Mouse (Mus musculus): ENCODE results near the gene Sppl2b. TPM values are rescaled to one million over a fixed set of nuclear protein-coding genes. Genes with fewer than 3 reads are reported as not detected.

Gene Sppl2b
- polyA plus RNA-seq (2016; fragmentation: Nextera tagmentation; extraction: Ambion mirVana): 45.2 and 45.3 TPM in 2 replicates

DNA sequence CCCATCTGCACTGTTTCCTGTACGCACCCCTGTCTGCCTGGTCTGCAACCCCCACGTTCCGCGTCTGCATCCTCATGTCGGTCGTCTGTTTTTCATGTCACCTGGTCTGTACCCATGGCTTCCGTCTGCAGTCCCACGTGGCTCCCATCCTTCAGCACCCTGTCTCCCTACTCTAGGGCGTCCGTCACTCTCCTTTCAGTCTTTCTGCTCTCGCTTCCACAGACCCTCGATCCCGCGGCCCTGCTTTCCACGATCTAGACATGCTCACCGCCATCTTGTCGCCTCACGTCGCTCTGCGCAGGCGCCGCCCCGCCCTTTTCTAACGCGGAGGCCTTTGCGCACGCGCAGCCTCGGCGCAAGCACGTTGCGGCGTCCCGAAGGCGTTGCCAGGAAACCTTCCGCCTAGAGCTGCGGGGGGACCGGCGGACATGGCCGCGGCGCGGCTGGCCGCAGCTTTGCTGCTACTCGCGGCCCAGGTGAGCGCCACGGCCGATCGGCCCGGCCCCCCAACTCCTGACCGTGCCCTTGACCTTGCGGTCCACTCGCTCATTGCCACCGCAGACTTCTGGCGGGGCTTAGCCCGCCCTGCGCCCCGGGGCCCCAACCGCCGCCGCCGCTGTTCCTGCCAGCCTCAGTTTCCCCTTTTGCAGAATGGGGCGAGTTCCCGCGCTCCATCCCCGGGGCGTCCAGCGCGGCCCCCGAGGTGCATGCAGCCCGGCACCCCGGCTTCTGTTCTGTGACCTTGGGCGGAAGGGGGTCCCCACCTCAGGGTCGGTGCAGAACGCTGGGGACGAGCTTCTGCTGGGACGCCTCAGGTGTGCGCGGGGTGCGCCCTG is at the start of gene Sppl2b, which contains the start of gene Lsm7:
TSS of gene Sppl2b (plus strand) at position 363 of the 836 bp plus-strand sequence.
TSS of gene Lsm7 (minus strand) at position 297 of the 836 bp plus-strand sequence.
- Histone ChIP-seq H3K4me1 (peaks cover 55% of the 10 kb centered on the region), H3K27me3 (replicated peaks; ENCODE audit: low read depth, poor library complexity, severe bottlenecking) (no peaks in the 10 kb centered on the region), H3K36me3 (replicated peaks) (peaks cover 34% of the 10 kb centered on the region), H3K9me3 (no peaks in the 10 kb centered on the region), H3K27ac (replicated peaks) (peak within 1 kb of the TSS; percentile 91), H3K4me3 (peak within 1 kb of the TSS; percentile 100)
- under 1% methylated on average over 81 of the region's 81 CpGs for WGBS
- peak; percentile 98 for DNase-seq (ENCODE audit: low spot score)

GRCm38 (mm10) chr10:80805322-80805721 is 49.8 kb upstream of the Sppl2b start:
- H3K36me3 ChIP-seq (replicated peaks): peaks cover 66% of the 10 kb centered on the region
- no peak for DNase-seq (ENCODE audit: low spot score)
- no peak overlapping the region for H3K27ac ChIP-seq (replicated peaks)
- H3K9me3 ChIP-seq: no peaks in the 10 kb centered on the region
- peaks cover 53% of the 10 kb centered on the region for H3K27me3 ChIP-seq (replicated peaks; ENCODE audit: low read depth, poor library complexity, severe bottlenecking)
- 82% methylated on average over 5 of the region's 5 CpGs for WGBS
- peaks cover 60% of the 10 kb centered on the region for H3K4me1 ChIP-seq
- H3K4me3 ChIP-seq: 0 out of 2 replicates have a peak overlapping the region, but pooled peaks have one; percentile 68

DNA sequence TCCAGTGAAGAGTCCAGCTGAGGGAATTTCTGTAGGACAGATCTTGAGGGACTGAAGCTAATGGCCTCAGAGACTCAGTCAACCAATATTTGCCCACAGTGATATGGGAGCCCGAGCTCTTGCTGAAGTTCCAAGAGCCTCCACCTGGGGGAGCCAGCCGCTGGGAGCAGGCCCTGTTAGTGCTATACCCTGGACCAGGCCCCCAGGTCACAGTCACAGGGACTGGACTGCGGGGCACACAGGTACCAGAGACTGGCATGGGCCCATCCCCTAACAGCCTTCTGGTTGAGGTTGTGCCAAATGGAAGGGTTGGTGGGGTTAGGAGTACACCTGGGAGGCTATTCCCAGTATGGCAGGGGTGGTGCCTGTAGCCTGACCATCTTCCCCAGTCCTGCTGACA is 49.1 kb upstream of the Sppl2b start:
- peak; percentile 83 for DNase-seq (ENCODE audit: low spot score)
- WGBS: 25% methylated on average over 3 of the region's 3 CpGs
- Histone ChIP-seq H3K4me3 (peak overlapping the region; percentile 68; the same call in 1 of the 2 replicates), H3K36me3 (replicated peaks) (peaks cover 61% of the 10 kb centered on the region), H3K4me1 (peaks cover 63% of the 10 kb centered on the region), H3K27ac (replicated peaks) (no peak overlapping the region), H3K27me3 (replicated peaks; ENCODE audit: low read depth, poor library complexity, severe bottlenecking) (peaks cover 59% of the 10 kb centered on the region), H3K9me3 (no peaks in the 10 kb centered on the region)

DNA sequence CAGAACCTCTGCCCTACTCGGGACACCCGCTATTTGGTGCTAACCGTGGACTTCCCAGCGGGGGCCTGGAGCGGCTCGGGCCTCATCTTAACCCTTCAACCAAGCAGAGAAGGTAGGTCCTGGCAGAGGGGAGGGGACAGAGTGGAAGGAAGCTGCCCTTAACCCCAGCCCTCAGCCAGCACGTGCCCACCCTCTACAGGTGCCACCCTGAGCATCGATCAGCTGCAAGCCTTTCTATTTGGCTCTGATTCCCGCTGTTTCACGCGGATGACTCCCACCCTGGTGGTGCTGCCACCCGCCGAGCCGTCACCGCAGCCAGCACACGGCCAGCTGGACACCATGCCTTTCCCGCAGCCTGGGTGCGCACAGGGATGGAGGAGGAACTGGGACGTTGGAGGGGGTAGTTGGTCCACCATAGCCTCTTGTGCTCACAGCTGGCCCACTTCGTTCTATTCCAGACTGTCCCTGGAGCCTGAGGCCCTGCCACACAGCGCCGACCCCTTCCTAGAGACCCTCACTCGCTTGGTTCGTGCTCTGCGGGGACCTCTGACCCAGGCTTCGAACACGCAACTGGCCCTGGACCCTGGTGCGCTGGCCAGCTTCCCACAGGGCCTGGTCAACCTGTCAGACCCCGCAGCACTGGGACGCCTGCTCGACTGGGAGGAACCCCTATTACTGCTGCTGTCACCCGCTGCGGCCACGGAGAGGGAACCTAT is 48.6 kb upstream of the Sppl2b start:
- Histone ChIP-seq H3K27ac (replicated peaks) (peak overlapping the region; percentile 85), H3K9me3 (no peaks in the 10 kb centered on the region), H3K4me3 (peak overlapping the region; percentile 68), H3K27me3 (replicated peaks; ENCODE audit: low read depth, poor library complexity, severe bottlenecking) (peaks cover 65% of the 10 kb centered on the region), H3K36me3 (replicated peaks) (peaks cover 55% of the 10 kb centered on the region), H3K4me1 (peaks cover 63% of the 10 kb centered on the region)
- no peak for DNase-seq (ENCODE audit: low spot score)
- WGBS: 42% methylated on average over 34 of the region's 34 CpGs

GRCm38 (mm10) chr10:80807057-80807627 is 47.9 kb upstream of the Sppl2b start:
- Histone ChIP-seq H3K9me3 (no peaks in the 10 kb centered on the region), H3K36me3 (replicated peaks) (peaks cover 49% of the 10 kb centered on the region), H3K4me3 (peak overlapping the region; percentile 68), H3K27ac (replicated peaks) (peak overlapping the region; percentile 85), H3K27me3 (replicated peaks; ENCODE audit: low read depth, poor library complexity, severe bottlenecking) (peaks cover 72% of the 10 kb centered on the region), H3K4me1 (peaks cover 63% of the 10 kb centered on the region)
- peak; percentile 85 for DNase-seq (ENCODE audit: low spot score)
- 1% methylated on average over 58 of the region's 58 CpGs for WGBS

DNA sequence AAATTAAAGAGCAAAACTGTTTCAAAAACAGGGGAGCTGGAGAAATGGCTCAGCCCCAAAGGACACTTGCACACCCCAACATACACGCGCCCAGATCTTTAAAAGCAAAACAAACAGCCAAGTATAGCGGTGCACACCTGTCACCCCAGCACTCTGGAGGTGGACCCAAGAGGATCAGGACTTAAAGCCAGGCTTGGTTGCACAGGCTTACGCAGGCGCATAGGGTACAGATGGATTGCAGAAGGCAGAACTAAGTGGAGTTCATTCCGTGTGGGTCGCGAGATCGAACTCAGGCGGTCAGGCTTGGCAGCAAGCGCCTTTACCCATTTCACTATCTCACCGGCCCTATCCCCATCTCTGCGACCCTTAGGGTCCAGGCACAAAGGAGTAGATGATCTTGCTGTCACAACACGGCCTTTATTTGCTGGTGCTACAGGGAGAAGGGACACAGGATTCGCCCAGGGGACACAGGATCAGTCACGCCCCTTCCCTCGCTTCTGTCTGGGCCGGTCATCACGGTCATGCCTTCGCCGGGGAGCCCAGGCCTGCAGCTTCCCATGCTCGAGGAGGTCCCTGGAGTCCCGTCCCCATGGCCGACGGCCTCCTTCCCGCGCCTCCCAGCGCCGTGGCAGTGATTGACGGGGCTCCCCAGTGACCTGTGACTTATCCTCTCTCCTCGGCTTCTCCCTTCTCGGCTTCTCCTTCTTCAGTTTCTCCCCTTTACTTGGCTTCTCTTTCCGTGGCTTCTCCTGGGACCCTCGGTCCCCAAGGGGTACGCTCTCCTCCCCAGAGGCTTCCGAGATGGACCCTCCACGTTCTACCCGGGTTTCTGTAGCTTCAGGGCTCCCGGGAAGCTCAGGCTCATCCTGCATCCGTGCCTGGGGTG is 46.7 kb upstream of the Sppl2b start:
- H3K27ac ChIP-seq (replicated peaks): peak overlapping the region; percentile 63
- 15% methylated on average over 40 of the region's 40 CpGs for whole genome bisulfite sequencing

GRCm38 (mm10) chr10:80808985-80809632 is 46.0 kb upstream of the Sppl2b start:
- peaks cover 67% of the 10 kb centered on the region for H3K4me1 ChIP-seq
- peak overlapping the region; percentile 68 for H3K4me3 ChIP-seq
- peaks cover 29% of the 10 kb centered on the region for H3K36me3 ChIP-seq (replicated peaks)
- H3K27ac ChIP-seq (replicated peaks): peak overlapping the region; percentile 63
- peaks cover 82% of the 10 kb centered on the region for H3K27me3 ChIP-seq (replicated peaks; ENCODE audit: low read depth, poor library complexity, severe bottlenecking)
- DNase-seq (ENCODE audit: low spot score): no peak
- WGBS: 9% methylated on average over 18 of the region's 18 CpGs
- no peaks in the 10 kb centered on the region for H3K9me3 ChIP-seq

More for the DNA sequence above, 46.7 kb upstream of the Sppl2b start:
- Histone ChIP-seq H3K4me1 (peaks cover 68% of the 10 kb centered on the region), H3K9me3 (no peaks in the 10 kb centered on the region), H3K36me3 (replicated peaks) (peaks cover 37% of the 10 kb centered on the region), H3K27me3 (replicated peaks; ENCODE audit: low read depth, poor library complexity, severe bottlenecking) (peaks cover 80% of the 10 kb centered on the region), H3K4me3 (peak overlapping the region; percentile 68)
- no peak for DNase-seq (ENCODE audit: low spot score)

DNA sequence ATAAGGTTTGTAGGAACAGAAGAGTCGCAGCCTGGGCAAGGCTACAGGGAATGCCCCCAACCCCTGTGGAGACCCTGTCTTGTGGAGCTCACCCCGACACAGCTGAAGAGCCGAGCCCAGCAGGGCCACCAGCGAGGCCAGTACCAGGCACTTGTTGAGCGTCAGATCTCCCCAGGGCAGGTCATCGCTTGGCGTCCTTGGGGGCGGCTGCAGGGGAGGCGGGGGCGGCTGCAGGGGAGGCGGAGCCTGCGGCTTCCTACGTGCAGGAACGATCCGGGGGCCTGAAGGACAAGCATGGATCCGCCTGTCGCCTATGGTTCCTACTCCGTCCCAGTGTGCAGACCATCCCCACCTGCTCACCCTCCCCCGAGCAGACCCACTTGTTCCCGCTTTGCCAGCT is 45.0 kb upstream of the Sppl2b start:
- DNase-seq (ENCODE audit: low spot score): no peak
- Histone ChIP-seq H3K4me3 (peak overlapping the region; percentile 40), H3K27ac (replicated peaks) (no peak overlapping the region), H3K27me3 (replicated peaks; ENCODE audit: low read depth, poor library complexity, severe bottlenecking) (peaks cover 79% of the 10 kb centered on the region), H3K4me1 (peaks cover 59% of the 10 kb centered on the region), H3K36me3 (replicated peaks) (peaks cover 20% of the 10 kb centered on the region), H3K9me3 (no peaks in the 10 kb centered on the region)
- WGBS: 3% methylated on average over 20 of the region's 20 CpGs

GRCm38 (mm10) chr10:80812391-80813041 is 42.6 kb upstream of the Sppl2b start:
- H3K9me3 ChIP-seq: no peaks in the 10 kb centered on the region
- WGBS: 64% methylated on average over 5 of the region's 5 CpGs
- H3K27me3 ChIP-seq (replicated peaks; ENCODE audit: low read depth, poor library complexity, severe bottlenecking): peaks cover 57% of the 10 kb centered on the region
- no peak for DNase-seq (ENCODE audit: low spot score)
- H3K27ac ChIP-seq (replicated peaks): no peak overlapping the region
- H3K4me1 ChIP-seq: peaks cover 34% of the 10 kb centered on the region
- no peak overlapping the region for H3K4me3 ChIP-seq
- no peaks in the 10 kb centered on the region for H3K36me3 ChIP-seq (replicated peaks)

DNA sequence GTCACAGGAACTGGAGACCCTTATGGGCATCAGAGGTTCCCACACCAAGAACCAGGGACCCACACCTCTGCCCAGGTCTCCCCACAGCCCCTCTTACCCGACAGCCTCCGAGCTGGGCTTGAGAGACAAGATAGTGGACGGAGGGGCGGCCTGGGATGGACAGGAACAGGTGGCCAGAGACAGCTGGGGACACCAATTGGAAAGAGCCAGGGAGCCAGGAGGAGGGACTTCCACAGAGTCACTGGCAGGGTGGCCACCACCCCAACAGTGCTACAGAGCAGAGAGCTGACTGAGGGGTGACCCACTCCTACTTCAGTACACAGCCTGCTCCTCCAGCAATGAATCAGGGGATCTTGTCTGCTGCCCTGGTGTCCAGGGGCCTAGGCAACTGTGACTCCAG is 41.7 kb upstream of the Sppl2b start, which contains the start of gene Jsrp1:
TSS of gene Jsrp1 (minus strand) at position 133 of the 400 bp plus-strand sequence.
- Histone ChIP-seq H3K9me3 (no peaks in the 10 kb centered on the region), H3K4me1 (peaks cover 26% of the 10 kb centered on the region), H3K4me3 (no peak within 1 kb of the TSS), H3K27ac (replicated peaks) (no peak within 1 kb of the TSS), H3K27me3 (replicated peaks; ENCODE audit: low read depth, poor library complexity, severe bottlenecking) (peaks cover 49% of the 10 kb centered on the region), H3K36me3 (replicated peaks) (no peaks in the 10 kb centered on the region)
- 85% methylated on average over 4 of the region's 4 CpGs for WGBS
- no peak for DNase-seq (ENCODE audit: low spot score)

DNA sequence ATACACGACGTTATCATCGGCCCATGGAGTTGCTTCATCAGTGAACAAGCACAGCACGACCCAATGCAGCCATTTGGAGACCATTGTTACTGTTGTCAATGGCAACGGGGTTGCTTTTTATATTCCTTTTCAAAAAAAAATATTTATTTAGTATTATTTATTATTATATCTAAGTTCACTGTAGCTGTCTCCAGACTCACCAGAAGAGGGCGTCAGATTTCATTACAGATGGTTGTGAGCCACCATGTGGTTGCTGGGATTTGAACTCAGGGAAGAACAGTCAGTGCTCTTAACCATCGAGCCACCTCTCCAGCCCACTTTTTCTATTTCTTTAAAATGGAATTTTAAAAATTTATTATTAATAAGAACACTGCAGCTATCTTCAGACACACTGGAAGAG is 40.3 kb upstream of the Sppl2b start:
- WGBS: 69% methylated on average over 7 of the region's 7 CpGs
- no peak overlapping the region for H3K4me3 ChIP-seq
- DNase-seq (ENCODE audit: low spot score): no peak

More for the DNA sequence above, 40.3 kb upstream of the Sppl2b start:
- Histone ChIP-seq H3K27me3 (replicated peaks; ENCODE audit: low read depth, poor library complexity, severe bottlenecking) (peaks cover 34% of the 10 kb centered on the region), H3K9me3 (no peaks in the 10 kb centered on the region), H3K4me1 (peaks cover 13% of the 10 kb centered on the region), H3K27ac (replicated peaks) (no peak overlapping the region), H3K36me3 (replicated peaks) (no peaks in the 10 kb centered on the region)
